Mouse (Mus musculus) megakaryocyte, adult 5-6 weeks (primary cell): ENCODE results near the gene Olfr412. TPM values are rescaled to one million over a fixed set of nuclear protein-coding genes. Genes with fewer than 3 reads are reported as not detected.

Experiments
- ATAC-seq: 2 replicates; pipeline ENCODE4 v1.8.0; 2016; ENCODE audit warnings: mild to moderate bottlenecking, inconsistent platforms; ENCODE audit not compliant: poor library complexity, severe bottlenecking
- total RNA-seq, 2 experiments: library from RNA; stranded (forward) in 1 of 2; stranded (reverse) in 1 of 2; fragments of 153-499, 151-499 nt in 1 of 2; fragments of 221-1000, 200-1000 nt in 1 of 2; gene quantifications; 2 replicates each; pipeline versions ENCODE4 v1.2.3 to v1.2.4; 2015 to 2017

Olfr412 gene
- total RNA-seq (2015) (not detected in 2 replicates), total RNA-seq (2017) (not detected in 2 replicates)

DNA sequence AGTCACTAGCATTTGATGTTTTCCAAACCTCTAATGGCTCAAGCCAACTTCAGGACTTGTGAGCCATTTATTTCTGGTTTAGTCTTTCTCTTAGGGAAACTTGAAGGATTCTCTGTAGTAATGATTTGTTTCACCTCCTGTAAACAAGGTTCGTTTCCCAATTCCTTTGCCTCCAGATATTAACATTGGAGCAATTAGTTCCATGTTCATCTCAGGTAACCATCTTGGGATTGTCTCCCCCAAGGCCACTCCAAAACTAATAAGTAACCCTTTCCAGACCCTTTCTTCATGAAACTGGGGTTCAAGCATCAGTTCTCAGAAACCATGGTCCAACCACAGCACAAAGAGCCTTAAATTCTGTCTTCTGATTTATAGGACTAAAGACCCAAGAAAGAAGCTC is at the start of gene Olfr412:
Olfr412 (plus strand) TSS at position 301 of the 400 bp plus-strand sequence.
- no peak for ATAC-seq

DNA sequence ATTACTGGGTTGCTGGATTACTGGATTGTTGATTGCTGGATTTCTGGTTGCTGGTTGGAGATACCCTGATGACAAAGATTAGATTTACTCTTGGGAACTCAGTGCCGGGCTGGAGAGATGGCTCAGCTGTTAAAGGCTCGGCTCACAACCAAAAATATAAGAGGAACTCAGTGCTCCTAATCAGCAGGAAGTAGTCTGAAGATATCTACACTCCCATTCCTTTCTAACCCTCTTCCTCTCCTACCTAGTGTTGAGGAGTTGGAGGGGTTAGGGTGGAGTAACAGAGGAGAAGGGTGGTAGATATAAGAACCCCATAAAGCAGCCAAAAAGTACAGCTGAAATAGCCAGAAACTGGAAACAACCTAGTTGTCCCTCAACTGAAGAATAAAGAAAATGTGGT is 35.8 kb upstream of the Olfr412 start:
- ATAC-seq: no peak

DNA sequence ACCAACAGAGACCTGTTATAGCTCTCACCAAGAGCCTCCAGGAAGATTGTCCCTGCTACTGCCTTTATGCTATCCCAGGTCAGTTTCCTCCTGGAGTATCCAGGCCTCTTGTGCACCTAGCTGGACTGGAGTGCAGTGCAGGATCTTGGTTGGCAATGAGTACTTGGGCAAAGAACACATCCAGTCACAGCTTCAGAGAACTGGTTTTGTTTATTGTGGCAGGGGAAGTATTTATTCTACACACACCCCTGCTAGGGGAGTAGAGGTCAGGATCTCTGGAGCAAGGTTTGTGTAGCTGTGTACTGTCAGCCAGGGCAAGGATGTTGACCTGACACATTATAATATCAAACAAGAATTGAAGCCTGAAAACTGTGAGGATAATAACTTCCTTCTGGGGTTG is 33.1 kb upstream of the Olfr412 start:
- ATAC-seq: no peak

DNA sequence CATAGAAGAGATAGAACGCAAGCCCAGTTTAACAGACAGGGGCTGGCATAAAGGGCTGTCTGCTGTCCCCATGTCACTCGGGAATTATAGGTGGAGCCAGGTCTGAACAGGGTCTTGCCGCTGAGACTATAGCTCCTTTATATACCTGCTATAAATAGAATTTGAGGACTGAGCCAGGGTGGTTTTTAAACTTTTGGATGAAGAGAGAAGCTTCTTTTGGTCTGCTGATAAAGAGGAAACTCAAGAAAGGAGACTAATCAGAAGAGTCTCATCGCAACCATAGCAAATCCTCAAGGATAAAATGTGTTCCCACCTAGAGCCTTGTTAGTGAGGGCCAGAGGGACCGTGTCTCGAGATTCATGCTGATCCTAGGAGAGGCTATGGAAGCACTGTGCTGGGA is 23.9 kb upstream of the Olfr412 start, which contains the start of gene Olfr410:
Olfr410 (minus strand) TSS at position 101 of the 400 bp plus-strand sequence.
- no peak for ATAC-seq

DNA sequence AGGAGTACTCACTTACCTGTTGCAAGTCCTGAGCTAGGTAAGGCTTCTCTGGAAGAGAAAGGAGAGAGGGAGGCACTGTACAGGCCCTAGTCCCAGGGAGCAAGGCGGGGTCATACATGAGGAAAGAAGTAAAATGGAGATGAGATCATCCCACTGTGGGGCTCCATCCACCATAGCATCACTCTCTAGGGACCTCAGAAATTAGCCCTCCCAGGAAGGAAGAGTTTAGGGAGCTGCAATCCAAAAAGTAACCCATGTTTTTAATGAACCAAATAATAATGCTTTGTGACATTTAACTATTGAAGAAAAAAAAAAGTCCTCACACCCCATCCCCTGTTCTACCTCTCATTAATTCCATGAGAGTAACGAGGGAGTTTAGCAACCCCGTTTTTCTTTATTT is 9.3 kb upstream of the Olfr412 start, which contains the start of gene Olfr411:
Olfr411 (minus strand) TSS at position 101 of the 400 bp plus-strand sequence.
- ATAC-seq: no peak

DNA sequence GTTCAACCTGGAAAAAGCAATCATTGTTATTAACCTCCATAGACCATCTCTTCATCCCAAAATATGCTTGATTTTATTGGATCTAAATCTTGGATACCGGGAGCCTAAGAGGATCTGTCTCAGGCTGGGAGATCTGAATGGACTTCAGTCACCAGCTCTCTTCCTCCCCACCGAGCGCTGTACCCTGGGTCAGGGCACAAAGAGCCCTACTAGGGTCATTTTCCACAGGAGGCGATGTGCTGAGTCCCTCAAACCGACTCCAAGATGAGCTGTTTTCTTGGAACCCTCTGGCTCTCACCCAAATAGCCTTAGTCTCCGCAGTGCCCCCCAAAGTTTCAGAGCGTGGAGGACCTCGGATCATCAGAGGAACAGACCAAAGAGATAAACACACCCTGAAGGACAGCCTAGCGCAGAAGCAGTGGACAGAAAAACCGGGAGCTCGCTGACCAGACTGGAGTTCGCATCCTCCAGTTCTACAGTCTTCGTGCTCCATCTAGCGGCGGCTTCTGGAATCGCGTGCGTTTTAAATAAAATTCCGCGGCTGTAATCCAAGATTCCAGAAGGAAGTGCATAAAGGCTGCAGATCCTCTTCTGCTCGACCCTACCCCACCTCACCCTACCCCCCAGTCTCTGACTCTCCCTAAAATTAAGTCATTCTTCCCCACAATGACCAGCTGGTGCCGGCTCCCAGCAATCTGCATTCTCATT is 9.7 kb downstream of the Olfr412 start:
- peak; percentile 75 for ATAC-seq

DNA sequence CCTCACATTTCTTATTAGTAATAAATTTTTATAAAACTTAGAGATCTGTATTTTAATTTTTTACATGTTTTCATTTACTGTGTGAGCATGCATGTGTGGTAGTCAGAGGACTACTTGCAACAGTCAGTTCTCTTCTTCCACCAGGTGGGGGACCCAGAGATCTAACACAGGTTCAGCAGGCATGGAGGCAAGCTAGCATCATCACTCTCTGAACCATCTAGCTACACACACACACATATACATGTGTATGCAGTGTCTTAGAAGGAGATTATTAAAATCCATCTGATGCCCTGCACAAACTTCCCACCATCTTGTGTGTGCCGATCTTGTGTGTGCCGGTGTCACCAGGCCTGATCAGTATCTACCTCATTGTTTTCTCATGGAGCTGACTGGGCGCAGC is 15.0 kb downstream of the Olfr412 start:
- ATAC-seq: peak; percentile 62; the same call in 1 of the 2 replicates

DNA sequence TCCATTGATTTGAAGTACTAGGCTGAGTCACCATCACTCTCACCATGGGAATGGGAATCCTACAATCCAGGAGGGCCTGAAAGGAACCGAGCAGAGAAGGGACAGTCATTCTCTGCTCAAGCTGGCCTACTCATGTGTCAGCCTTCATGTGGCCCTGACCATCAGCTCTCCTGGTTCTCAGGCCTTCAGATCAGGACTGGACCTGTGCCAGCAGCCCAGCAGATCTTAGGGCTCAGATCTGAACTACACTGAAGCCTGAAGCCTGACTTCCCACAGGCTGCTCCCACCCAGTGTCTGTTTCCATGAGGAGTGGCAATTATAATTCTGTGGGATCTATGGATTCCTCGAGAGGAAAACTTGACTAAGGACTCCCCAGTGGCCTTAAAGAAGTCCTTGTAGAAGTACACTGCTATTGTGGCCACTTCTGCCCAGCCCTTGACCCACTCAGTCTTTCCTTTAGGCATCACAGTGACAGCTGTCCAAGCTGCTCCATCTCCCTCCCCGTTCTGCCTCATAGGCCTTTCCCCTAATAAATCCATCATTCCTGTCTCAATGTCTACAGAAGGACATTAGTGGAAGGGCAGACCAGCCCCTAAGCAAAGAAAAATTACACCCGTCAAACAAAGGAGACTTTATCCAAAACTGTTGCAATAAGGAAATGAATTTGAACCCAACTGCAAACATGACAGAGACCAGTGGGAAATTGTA is 17.5 kb downstream of the Olfr412 start:
- no peak for ATAC-seq

DNA sequence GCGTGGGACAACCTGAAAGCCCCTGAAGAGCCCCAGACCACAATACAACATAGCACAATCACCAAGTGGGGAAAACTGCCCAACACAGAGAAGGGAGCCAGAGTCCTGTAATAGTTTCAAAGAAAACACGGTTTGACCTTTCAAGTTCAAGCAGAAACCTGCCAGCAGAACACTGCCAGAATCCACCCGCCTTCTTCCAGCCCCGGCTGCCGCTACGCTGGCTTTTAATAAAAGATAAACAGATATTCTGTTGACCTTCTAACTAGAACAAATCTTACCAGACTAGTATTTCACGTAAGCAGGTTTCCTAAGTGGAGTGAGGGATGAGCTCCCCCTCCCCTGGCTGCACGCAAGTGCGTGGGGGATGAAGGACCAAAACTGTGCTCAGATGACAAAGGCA is 23.8 kb downstream of the Olfr412 start:
- no peak for ATAC-seq

DNA sequence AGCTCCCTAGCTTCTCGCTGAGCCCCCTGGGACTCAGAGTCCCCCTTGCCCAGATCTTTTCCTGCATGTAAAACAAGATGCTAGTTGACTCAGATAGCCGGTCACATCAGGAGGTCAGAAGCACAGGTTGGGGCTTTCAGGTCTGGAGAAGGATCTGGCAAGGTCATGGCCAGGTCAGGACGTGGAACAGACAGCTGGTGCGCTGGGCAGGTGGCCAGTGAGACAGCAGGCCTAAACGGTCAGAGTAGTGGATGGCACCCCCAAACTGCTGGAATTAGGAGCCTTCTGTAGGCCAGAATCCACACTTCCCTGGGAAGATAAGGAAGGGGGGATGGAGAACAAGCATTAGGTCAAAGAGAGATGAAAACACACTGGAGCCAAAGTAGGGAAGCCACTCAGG is 25.3 kb downstream of the Olfr412 start:
- ATAC-seq: no peak

DNA sequence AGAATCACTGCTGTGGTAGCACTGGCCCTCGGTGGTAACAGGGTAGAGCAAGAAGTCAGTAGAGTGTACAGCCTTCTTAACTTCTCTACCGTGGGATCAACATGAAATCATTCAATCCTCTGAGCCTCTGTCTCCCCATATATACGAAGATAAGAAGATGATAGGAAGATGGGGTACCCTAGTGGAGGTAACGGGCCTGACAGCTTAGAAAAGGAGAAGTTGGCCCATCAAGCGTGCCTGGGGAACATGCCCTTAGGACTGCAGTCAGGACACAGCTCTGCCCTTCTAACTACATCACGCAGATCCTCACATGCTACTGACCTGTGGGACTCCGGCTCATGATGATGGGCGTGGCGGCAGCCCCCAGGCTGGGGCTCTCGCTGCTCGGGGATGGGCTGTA is 30.0 kb downstream of the Olfr412 start:
- ATAC-seq: no peak

DNA sequence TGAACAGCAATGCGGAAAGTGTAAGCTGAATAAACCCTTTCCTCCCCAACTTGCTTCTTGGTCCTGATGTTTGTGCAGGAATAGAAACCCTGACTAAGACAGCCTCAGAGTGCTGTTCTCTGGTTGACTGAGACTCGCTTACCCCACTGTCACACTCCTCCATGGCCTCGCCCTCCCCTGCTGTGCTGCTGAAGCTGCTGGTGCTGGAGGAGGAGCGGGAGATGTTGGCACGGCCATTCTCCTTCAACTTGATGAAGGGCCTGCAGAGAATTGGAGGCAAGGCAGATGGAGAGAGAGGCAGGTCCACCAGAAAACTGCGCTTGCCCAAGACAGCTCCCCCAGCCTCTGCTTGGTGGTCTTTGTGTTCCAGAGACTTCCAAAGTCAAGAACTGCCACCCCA is 31.0 kb downstream of the Olfr412 start:
- no peak for ATAC-seq

DNA sequence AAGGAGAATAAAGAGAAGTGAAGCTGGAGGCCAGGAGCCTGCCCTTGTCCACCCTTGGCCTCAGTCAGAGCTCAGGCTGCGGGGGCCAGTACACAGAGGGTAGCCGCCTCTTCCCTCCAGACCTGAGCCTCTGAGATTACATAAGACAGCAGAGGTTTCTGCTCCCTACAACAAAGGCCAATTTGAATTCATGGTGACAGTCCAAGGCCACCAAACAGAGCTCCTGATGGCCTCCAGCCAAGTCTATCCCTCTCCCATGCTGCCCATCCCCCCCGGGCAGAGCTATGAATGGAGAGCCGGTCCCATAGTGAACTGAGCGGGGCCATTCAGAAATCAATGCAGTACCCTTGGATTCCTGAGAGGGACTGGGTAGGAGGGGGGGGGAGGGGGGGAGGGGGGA is 31.6 kb downstream of the Olfr412 start:
- no peak for ATAC-seq

DNA sequence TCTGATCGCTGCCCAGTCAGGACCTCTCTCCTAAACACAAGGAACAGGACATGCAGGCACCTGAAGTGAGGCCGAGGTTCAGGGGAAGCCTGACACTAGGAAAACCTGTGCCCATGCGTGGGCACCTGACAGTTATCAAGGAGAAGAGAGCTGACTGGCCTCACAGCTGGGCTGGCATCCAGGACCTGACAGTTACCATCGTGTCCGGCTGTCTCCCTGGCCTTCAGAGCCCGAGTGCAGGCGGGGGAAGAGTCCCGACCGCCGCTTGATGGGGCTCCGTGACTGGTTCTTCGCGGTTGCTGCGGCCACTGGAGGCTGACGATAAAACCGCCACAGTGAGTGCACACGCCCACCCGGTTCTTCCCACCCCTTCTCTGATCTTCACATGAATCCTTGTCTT is 33.7 kb downstream of the Olfr412 start:
- ATAC-seq: no peak

DNA sequence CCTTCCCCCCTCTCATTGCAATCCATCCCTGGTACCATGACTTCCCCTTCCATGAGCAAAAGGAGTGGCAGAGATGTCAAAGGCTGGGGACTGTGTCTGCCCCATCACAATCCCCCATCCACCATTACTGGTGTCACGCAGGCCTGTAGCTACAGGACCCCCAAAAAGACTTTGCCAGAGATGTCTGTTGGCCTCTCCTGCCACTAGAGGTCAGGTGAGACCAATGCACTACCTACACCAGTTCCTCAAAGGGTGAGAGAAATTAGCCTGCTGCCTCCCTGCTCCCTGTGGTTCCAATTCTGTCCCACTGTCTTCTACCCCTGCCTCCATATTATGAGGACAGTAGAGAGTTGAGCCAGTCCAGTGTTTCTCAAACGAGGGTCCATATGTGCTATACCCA is 40.3 kb downstream of the Olfr412 start:
- ATAC-seq: no peak

DNA sequence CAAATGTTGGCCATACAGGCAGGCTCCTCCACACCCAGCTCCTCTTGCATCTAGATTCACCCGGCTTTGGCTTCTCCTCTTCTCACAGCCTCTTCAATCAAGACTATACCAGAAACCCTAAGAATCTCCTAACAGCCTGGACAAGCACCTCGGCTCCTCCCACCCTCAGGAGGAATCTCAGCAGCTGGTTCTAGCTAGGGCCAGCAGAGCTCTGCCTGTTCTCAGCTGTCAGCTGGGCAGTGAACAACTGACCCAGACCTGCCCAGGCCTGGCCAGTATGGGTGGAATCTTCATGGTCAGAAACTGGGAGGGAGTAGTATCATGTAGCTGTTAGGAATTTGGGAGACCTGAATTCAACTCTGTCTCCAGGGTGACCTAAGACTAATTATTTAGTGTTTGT is 42.3 kb downstream of the Olfr412 start:
- ATAC-seq: no peak

DNA sequence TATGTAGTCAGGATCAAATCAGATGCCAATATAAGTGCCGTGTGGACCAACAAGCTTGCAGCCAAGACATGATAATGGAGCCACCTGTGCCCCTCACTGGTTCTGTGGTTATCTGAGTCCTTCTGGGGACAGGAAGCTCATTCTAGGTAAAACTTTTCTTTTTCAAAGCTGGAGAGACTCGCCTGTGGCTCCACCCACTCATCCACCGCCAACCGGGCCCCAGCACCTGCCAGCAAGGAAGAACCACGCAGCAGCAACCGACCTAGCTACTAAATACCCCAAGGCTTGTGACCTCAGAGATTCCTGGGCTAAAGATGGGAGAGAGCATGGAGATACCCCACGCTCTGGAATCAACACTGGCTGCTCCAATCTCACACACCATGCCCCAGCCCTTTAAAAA is 43.3 kb downstream of the Olfr412 start:
- no peak for ATAC-seq

DNA sequence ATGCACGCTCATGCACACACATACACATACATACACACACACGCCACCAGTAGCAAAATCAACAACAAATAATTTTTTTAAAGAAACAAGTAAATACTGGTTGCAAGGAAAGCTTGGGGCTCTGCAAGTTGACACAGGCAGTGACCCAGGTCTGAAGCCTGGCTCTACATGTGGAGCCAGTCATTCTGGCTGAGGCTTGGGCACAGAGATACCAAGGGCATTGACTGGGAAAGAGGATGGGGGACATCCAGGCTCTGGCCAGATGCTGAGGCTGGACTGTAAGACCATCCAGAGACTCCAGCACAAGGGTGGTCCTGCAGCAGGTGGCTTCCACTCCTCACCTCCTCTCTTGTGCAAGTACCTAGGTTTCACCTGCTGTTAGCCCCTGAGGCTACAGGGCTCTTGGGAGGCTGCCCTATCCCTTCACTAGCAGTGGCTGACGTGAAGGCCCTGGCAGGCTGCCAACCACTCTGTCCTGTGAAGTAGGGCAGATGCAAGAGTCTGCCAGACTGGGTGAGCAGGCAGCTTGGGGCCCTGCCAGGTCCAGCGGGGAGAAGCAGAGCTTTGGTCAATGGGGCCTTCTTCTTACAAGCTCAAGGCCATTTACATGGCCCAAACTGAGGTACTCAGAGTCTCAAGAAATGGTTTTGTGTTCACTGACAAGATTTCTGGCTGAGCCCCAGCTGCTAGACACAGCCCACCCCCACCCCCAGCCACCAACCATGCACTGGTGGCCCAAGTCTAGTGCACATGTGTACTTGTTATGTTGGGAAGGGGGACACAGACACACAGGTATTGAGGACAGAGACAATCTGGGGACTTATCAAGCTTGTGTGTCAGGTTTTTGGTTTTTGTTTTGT is 46.9 kb downstream of the Olfr412 start:
- no peak for ATAC-seq

DNA sequence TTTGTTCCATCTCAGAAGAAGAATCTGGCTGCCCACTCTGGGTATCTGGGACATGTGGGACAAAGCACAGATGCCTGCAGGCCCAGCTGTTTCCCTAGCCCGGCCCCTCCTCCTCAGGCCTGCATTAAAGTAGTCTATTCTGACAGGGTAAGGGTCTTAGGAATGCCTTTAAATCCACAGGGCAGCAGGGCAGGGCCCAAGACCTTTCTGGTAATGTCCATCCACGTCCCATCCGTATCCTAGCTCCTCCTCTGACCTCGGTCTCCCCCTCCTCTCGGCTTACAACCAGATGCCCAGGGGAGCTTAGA is 47.5 kb downstream of the Olfr412 start:
- no peak for ATAC-seq

DNA sequence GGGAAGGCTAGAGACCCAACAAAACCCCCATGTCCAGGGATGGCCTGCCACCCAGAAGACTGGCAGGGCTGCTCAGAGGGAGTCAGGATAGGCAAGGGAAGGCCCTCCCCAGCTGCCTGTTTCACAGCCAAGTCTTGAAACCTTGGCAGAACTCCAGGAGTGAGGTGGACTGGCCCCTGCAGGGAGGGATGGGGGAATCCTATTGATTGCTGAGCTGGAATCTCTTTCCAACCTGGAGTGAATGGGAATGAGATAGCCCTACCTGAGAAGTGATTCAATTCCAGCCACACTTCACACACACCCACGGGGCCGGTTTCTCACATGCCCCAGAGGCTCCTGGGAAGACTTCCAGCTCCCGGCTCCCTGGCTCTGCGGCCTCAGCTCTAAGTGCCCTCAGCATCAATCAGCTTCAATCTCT is 47.9 kb downstream of the Olfr412 start:
- no peak for ATAC-seq

DNA sequence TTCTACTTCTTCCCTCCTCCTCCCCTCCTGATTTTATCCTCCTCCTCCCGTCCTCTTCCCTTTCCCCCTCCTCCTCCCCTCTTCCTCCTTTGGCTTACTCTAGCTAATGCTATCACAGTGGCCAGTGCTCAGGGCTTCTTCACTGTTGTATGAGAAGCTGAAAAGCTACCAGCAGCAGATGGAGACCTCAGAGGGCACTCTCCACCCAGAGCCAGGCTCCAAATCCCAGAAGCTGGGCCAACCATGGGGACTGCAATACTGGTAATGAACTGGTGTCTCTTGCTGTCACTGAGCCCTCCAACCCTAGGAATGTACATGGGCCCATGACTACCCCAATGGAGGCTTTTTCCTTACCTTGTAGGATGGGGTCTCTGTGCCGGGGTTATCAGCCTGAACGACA is 50.1 kb downstream of the Olfr412 start:
- no peak for ATAC-seq

DNA sequence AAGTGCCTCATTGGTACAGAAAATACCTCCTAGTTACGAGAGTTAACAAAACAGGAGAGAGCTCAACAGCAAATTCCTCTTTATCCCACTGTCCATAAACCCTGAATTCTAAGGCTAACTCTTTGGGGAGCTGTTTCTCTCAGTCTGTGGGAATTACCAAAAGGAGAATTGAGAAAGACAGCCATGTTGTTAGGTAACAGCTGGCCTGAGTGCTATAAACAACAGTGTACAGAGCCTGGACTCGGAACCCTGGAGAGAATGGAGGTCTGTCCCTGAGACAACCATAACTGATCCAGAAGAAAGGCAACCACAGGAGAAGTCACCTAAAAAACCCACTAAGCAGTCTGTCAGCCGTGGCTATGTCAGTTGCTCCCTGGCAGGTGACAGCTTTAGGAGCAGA is 50.6 kb downstream of the Olfr412 start:
- no peak for ATAC-seq
